8 mouse cellular contexts compared by ENCODE assay signal in genomic region chr11:94564437-94565150, GRCm38 (mm10). TPM values are rescaled to one million over a fixed set of nuclear protein-coding genes. Genes with fewer than 3 reads are reported as not detected.
DNase-seq lines count a peak whose midpoint lies in the region; ATAC-seq and TF ChIP-seq lines count a peak whose summit lies in the region.

TSS of gene Chad (plus strand) at chr11:94565047.

- no peaks in the 10 kb centered on the region for H3K9me3 ChIP-seq in neural tube, embryonic 11.5 days (ENCODE audit: control insufficient read depth, low read length)

- 18% methylated on average over 35 of the region's 35 CpGs for WGBS in heart, adult 2 months
- WGBS in neural tube, embryonic 11.5 days, result 4% methylated on average over 35 of the region's 35 CpGs

- DNase-seq in cerebellum, postnatal 10 days, result peak; percentile 50 to 52
- no peak for DNase-seq in cerebellum, adult 9-11 months
- DNase-seq in heart, adult 2 months, result peak; percentile 51
- peak; percentile 32 for DNase-seq in kidney, adult 11 months
- DNase-seq in lung, adult 18-20 months, result peak; percentile 69 to 79
- peak; percentile 67 for DNase-seq in neural tube, embryonic 11.5 days (ENCODE audit: low spot score)
- DNase-seq in frontal cortex, postnatal 36 days (ENCODE audit: low spot score in 2 of 2), result no peak

- H3K27ac ChIP-seq in bone marrow macrophage, adult 2 months (ENCODE audit: insufficient read depth, low read depth, low read length), result no peak within 1 kb of the TSS
- no peak within 1 kb of the TSS; the same call in 1 of the 2 replicates for H3K27ac ChIP-seq in heart, adult 2 months
- H3K27ac ChIP-seq in neural tube, embryonic 11.5 days (ENCODE audit: low read depth, low read length), result no peak within 1 kb of the TSS

- no peak for TF ChIP-seq CTCF in bone marrow macrophage, adult 2 months (IDR thresholded peaks at IDR 0.05; ENCODE audit: low read depth, low read length)
- TF ChIP-seq CTCF in heart, adult 2 months (IDR thresholded peaks at IDR 0.05), result peak; percentile 37

- H3K4me2 ChIP-seq in neural tube, embryonic 11.5 days (ENCODE audit: low read depth), result peak within 1 kb of the TSS; percentile 30

- H3K4me1 ChIP-seq in bone marrow macrophage, adult 2 months (ENCODE audit: control insufficient read depth, insufficient read depth, low read length), result peaks cover 8% of the 10 kb centered on the region
- H3K4me1 ChIP-seq in heart, adult 2 months (ENCODE audit: control insufficient read depth, insufficient read depth, low read length), result no peaks in the 10 kb centered on the region
- H3K4me1 ChIP-seq in neural tube, embryonic 11.5 days (ENCODE audit: control insufficient read depth, insufficient read depth, low read length), result peaks cover 6% of the 10 kb centered on the region; the same call in 1 of the 2 replicates

- peak within 1 kb of the TSS; percentile 15 for H3K4me3 ChIP-seq in bone marrow macrophage, adult 2 months (ENCODE audit: insufficient read depth, low read length)
- peak within 1 kb of the TSS; percentile 1 for H3K4me3 ChIP-seq in heart, adult 2 months
- 0 out of 2 replicates have a peak within 1 kb of the TSS, but pooled peaks have one; percentile 11 for H3K4me3 ChIP-seq in neural tube, embryonic 11.5 days (ENCODE audit: low read depth, low read length)

- no peak for TF ChIP-seq EP300 in heart, adult 2 months (IDR thresholded peaks at IDR 0.05; ENCODE audit: insufficient read depth, low read depth, low read length)

- no peaks in the 10 kb centered on the region for H3K79me2 ChIP-seq in heart, adult 2 months (replicated peaks; ENCODE audit: control insufficient read depth, insufficient read depth, low read length)

- H3K36me3 ChIP-seq in heart, adult 2 months (ENCODE audit: control insufficient read depth, insufficient read depth, low read length), result no peaks in the 10 kb centered on the region
- no peaks in the 10 kb centered on the region for H3K36me3 ChIP-seq in neural tube, embryonic 11.5 days (ENCODE audit: control insufficient read depth, insufficient read depth, low read length)

- peak within 1 kb of the TSS; percentile 0 for H3K9ac ChIP-seq in heart, adult 2 months (ENCODE audit: low read depth, low read length)
- H3K9ac ChIP-seq in neural tube, embryonic 11.5 days (ENCODE audit: low read length), result 0 out of 2 replicates have a peak within 1 kb of the TSS, but pooled peaks have one; percentile 18

- no peak for TF ChIP-seq POLR2A in bone marrow macrophage, adult 2 months (IDR thresholded peaks at IDR 0.05; ENCODE audit: borderline replicate concordance, low read depth, low read length)
- no peak for TF ChIP-seq POLR2A in heart, adult 2 months (IDR thresholded peaks at IDR 0.05; ENCODE audit: insufficient read depth, low read depth, low read length)

- no peak; the same call in 1 of the 2 replicates for ATAC-seq in neural tube, embryonic 11.5 days (ENCODE audit: insufficient read depth, low FRiP score, low TSS enrichment)

- no peaks in the 10 kb centered on the region; the same call in 1 of the 2 replicates for H3K27me3 ChIP-seq in heart, adult 2 months (ENCODE audit: control insufficient read depth, insufficient read depth, low read length)
- peaks cover 19% of the 10 kb centered on the region for H3K27me3 ChIP-seq in neural tube, embryonic 11.5 days (ENCODE audit: control insufficient read depth, insufficient read depth, low read length)

- intact Hi-C loops in heart, adult 2 months (cut with DNase I), result no loop called here

RNA-seq across cellular contexts. Expression of gene Chad, which starts in this region (rescaled TPM):
- polyA plus RNA-seq in bone marrow macrophage, adult 2 months (2012; ENCODE audit: insufficient read depth, insufficient read length, missing spikeins), result not detected in 2 replicates
- total RNA-seq in heart, adult 2 months (2021), result 1 to 10 TPM; 1.7 to 2.1 TPM
- 8.7 and 16.2 TPM in 2 replicates for polyA plus RNA-seq in heart, adult 2 months (2012; rRNA removed)
- 0.42 and 0.53 TPM in 2 replicates for polyA plus RNA-seq in neural tube, embryonic 11.5 days (2014; fragmentation: Nextera tagmentation; extraction: Ambion mirVana)

Comparison
In these comparisons a context has a peak if more than half of its experiments do, and no peak if none do; other contexts are left out.
1. DNase-seq: peak in cerebellum, postnatal 10 days (2 of 2), heart, adult 2 months (2 of 2), kidney, adult 11 months (single experiment) and lung, adult 18-20 months (2 of 2); none in cerebellum, adult 9-11 months (single experiment) and frontal cortex, postnatal 36 days (0 of 2).
2. Peak in DNase-seq, H3K4me3 ChIP-seq, H3K9ac ChIP-seq and H3K4me2 ChIP-seq in neural tube, embryonic 11.5 days; RNA of the gene not detected or under 1 TPM.
3. Peak in every context shown above with its lines, with median percentiles within 50 percentile points of each other: H3K4me3 ChIP-seq.